Mouse (Mus musculus) bone marrow, adult 2 months (tissue): ENCODE data around the gene Cwc22. TPM values are rescaled to one million over a fixed set of nuclear protein-coding genes. Genes with fewer than 3 reads are reported as not detected.

ENCODE experiments used
- H3K27ac ChIP-seq: fragments of 200-500 bp; 2 replicates; pipeline ENCODE4 v1.5.1; 2012; ENCODE audit warnings: low read depth, mild to moderate bottlenecking, control low read depth, inconsistent platforms, low read length; ENCODE audit not compliant: control insufficient read depth, poor library complexity, insufficient read depth
- H3K4me1 ChIP-seq: fragments of 200-500 bp; 2 replicates; pipeline ENCODE4 v1.6.1; 2011; ENCODE audit warnings: low read length; ENCODE audit not compliant: control insufficient read depth, insufficient read depth
- H3K4me3 ChIP-seq: fragments of 200-500 bp; replicated peaks from 2 replicates; pipeline ENCODE3; 2011; ENCODE audit warnings: mild to moderate bottlenecking, low read depth, low read length, control low read depth; ENCODE audit not compliant: control insufficient read depth
- CTCF ChIP-seq: fragments of 200-500 bp; IDR thresholded peaks from 2 replicates; pipeline ENCODE4 v1.5.1; 2011; ENCODE audit warnings: low read length, control low read depth; ENCODE audit not compliant: control insufficient read depth, insufficient read depth
- POLR2A ChIP-seq: fragments of 200-500 bp; IDR thresholded peaks from 2 replicates; pipeline ENCODE4 v1.6.1; 2011; ENCODE audit warnings: low read depth, mild to moderate bottlenecking, control low read depth, low read length, borderline replicate concordance; ENCODE audit not compliant: control insufficient read depth
- WGBS: fragments of 180-500 bp; shearing (Covaris S2); methylation state at CpG from one replicate; pipeline ENCODE4 v1.1.7; 2018; 5-methylcytosine and 5-hydroxymethylcytosine counted together
- polyA plus RNA-seq: library from polyadenylated mRNA; stranded (reverse); fragments of >200 nt; gene quantifications from 2 replicates; pipeline ENCODE4 v1.2.4, GENCODE M21; 2011; ENCODE audit warnings: low replicate concordance; ENCODE audit not compliant: missing spikeins, insufficient read depth, insufficient read length

The Cwc22 gene
- polyA plus RNA-seq, 1 experiment, result 14.5 TPM

GRCm38 (mm10) chr2:77925187-77925924, 20.8 kb downstream of the Cwc22 start:
- Histone ChIP-seq H3K27ac (no peak overlapping the region), H3K4me3 (no peak overlapping the region), H3K4me1 (no peaks in the 10 kb centered on the region)
- TF ChIP-seq CTCF (no peak), POLR2A (no peak)
- 93% methylated on average over 7 of the region's 7 CpGs for WGBS

GRCm38 (mm10) chr2:77924003-77924402, 22.2 kb downstream of the Cwc22 start:
- WGBS, result 90% methylated on average over 3 of the region's 3 CpGs
- Histone ChIP-seq H3K4me3 (no peak overlapping the region), H3K4me1 (no peaks in the 10 kb centered on the region), H3K27ac (no peak overlapping the region)
- TF ChIP-seq CTCF (no peak), POLR2A (no peak)

GRCm38 (mm10) chr2:77923182-77923581, 23.0 kb downstream of the Cwc22 start:
- 94% methylated on average over 8 of the region's 8 CpGs for WGBS
- TF ChIP-seq CTCF (no peak), POLR2A (no peak)
- Histone ChIP-seq H3K4me3 (no peak overlapping the region), H3K27ac (no peak overlapping the region), H3K4me1 (no peaks in the 10 kb centered on the region)

- TF ChIP-seq CTCF (no peak), POLR2A (no peak)
- Histone ChIP-seq H3K27ac (no peak overlapping the region), H3K4me1 (no peaks in the 10 kb centered on the region), H3K4me3 (no peak overlapping the region)
- 97% methylated on average over 4 of the region's 4 CpGs for WGBS
These were observed 24.9 kb downstream of the Cwc22 start for GRCm38 (mm10) chr2:77921307-77921706.

- Histone ChIP-seq H3K4me1 (no peaks in the 10 kb centered on the region), H3K4me3 (no peak overlapping the region), H3K27ac (no peak overlapping the region)
- TF ChIP-seq POLR2A (no peak), CTCF (no peak)
- 95% methylated on average over 2 of the region's 2 CpGs for WGBS
These were observed 25.6 kb downstream of the Cwc22 start for GRCm38 (mm10) chr2:77920621-77921020.

GRCm38 (mm10) chr2:77918474-77918873, 27.7 kb downstream of the Cwc22 start:
- no peak overlapping the region for H3K27ac ChIP-seq
- H3K4me3 ChIP-seq, result no peak overlapping the region
- H3K4me1 ChIP-seq, result no peaks in the 10 kb centered on the region
- 77% methylated on average over 3 of the region's 3 CpGs for WGBS
- TF ChIP-seq CTCF, result no peak
- TF ChIP-seq POLR2A, result no peak

GRCm38 (mm10) chr2:77918006-77918405, 28.2 kb downstream of the Cwc22 start:
- H3K4me3 ChIP-seq, result no peak overlapping the region
- H3K27ac ChIP-seq, result no peak overlapping the region
- 55% methylated on average over 2 of the region's 2 CpGs for WGBS
- TF ChIP-seq CTCF, result no peak
- TF ChIP-seq POLR2A, result no peak
- H3K4me1 ChIP-seq, result no peaks in the 10 kb centered on the region

- WGBS, result 94% methylated on average over 3 of the region's 3 CpGs
- Histone ChIP-seq H3K27ac (no peak overlapping the region), H3K4me3 (no peak overlapping the region), H3K4me1 (no peaks in the 10 kb centered on the region)
- TF ChIP-seq POLR2A (no peak), CTCF (no peak)
These were observed 28.8 kb downstream of the Cwc22 start for GRCm38 (mm10) chr2:77917360-77917734.

GRCm38 (mm10) chr2:77916586-77917359, 29.4 kb downstream of the Cwc22 start:
- no peak for TF ChIP-seq POLR2A
- no peak for TF ChIP-seq CTCF
- Histone ChIP-seq H3K27ac (no peak overlapping the region), H3K4me1 (no peaks in the 10 kb centered on the region), H3K4me3 (no peak overlapping the region)
- 83% methylated on average over 8 of the region's 8 CpGs for WGBS
